Mouse (Mus musculus) forebrain, embryonic 10.5 days (tissue): ENCODE measurements at regions not wholly inside any gene's neighbourhood (a gene's known extent, or its start where the extent isn't known, plus 50 kb on each side); places are given as distances from the start of the nearest gene placed in this dataset.

Source experiments
- DNase-seq: peaks from one replicate; pipeline ENCODE4 v3.0.0-alpha.2; 2017; ENCODE audit warnings: low spot score; ENCODE audit errors: extremely low spot score
- H3K27ac ChIP-seq: fragments of 300-500 bp; sonication (generic); 2 replicates; pipeline ENCODE4 v1.5.1; 2016; ENCODE audit warnings: mild to moderate bottlenecking
- H3K27me3 ChIP-seq: fragments of 300-500 bp; sonication (generic); 2 replicates; pipeline ENCODE4 v1.6.1; 2016; ENCODE audit warnings: mild to moderate bottlenecking; ENCODE audit not compliant: poor library complexity, severe bottlenecking
- H3K36me3 ChIP-seq: fragments of 300-500 bp; sonication (generic); replicated peaks from 2 replicates; pipeline ENCODE4 v1.6.1; 2016; ENCODE audit warnings: mild to moderate bottlenecking, moderate library complexity
- H3K4me1 ChIP-seq: fragments of 300-500 bp; sonication (generic); 2 replicates; pipeline ENCODE4 v1.6.1; 2016
- H3K4me3 ChIP-seq: fragments of 300-500 bp; sonication (generic); 2 replicates; pipeline ENCODE4 v1.5.1; 2016; ENCODE audit warnings: mild to moderate bottlenecking, moderate library complexity
- H3K9me3 ChIP-seq: fragments of 300-500 bp; sonication (generic); 2 replicates; pipeline ENCODE4 v1.6.1; 2016; ENCODE audit warnings: mild to moderate bottlenecking, moderate library complexity
- WGBS: fragments of 180-500 bp; shearing (Covaris S2); methylation state at CpG from one replicate; pipeline ENCODE4 v1.1.7; 2016; 5-methylcytosine and 5-hydroxymethylcytosine counted together

- no peaks in the 10 kb centered on the region for H3K9me3 ChIP-seq
- 32% methylated on average over 5 of the region's 5 CpGs for WGBS
- H3K27me3 ChIP-seq: peaks cover 41% of the 10 kb centered on the region
- H3K4me3 ChIP-seq: no peak overlapping the region
- peaks cover 24% of the 10 kb centered on the region for H3K4me1 ChIP-seq
- no peaks in the 10 kb centered on the region for H3K36me3 ChIP-seq
- H3K27ac ChIP-seq: no peak overlapping the region
- DNase-seq: no peak
Observed at GRCm38 (mm10) chr2:73041475-73041874, 55.0 kb upstream of the Gm11084 start.

- WGBS: 77% methylated on average over 3 of the region's 3 CpGs
- no peak overlapping the region for H3K27ac ChIP-seq
Observed at GRCm38 (mm10) chr2:73040031-73040430, 53.5 kb upstream of the Gm11084 start.

GRCm38 (mm10) chr2:73039300-73039699 is 52.8 kb upstream of the Gm11084 start:
- no peak for DNase-seq
- WGBS: 79% methylated on average over 2 of the region's 2 CpGs
- Histone ChIP-seq H3K36me3 (no peaks in the 10 kb centered on the region), H3K4me3 (no peak overlapping the region), H3K4me1 (peaks cover 19% of the 10 kb centered on the region), H3K27ac (no peak overlapping the region), H3K9me3 (no peaks in the 10 kb centered on the region), H3K27me3 (peaks cover 24% of the 10 kb centered on the region)

More at GRCm38 (mm10) chr2:73040031-73040430, 53.5 kb upstream of the Gm11084 start:
- Histone ChIP-seq H3K36me3 (no peaks in the 10 kb centered on the region), H3K4me1 (peaks cover 19% of the 10 kb centered on the region), H3K4me3 (no peak overlapping the region), H3K9me3 (no peaks in the 10 kb centered on the region), H3K27me3 (peaks cover 28% of the 10 kb centered on the region)
- DNase-seq: no peak

GRCm38 (mm10) chr2:73038290-73038732 is 51.8 kb upstream of the Gm11084 start:
- Histone ChIP-seq H3K9me3 (no peaks in the 10 kb centered on the region), H3K36me3 (no peaks in the 10 kb centered on the region), H3K27me3 (peaks cover 18% of the 10 kb centered on the region), H3K27ac (peak overlapping the region; percentile 80), H3K4me3 (peak overlapping the region; percentile 36), H3K4me1 (peaks cover 29% of the 10 kb centered on the region)
- DNase-seq: peak; percentile 36
- WGBS: 8% methylated on average over 16 of the region's 16 CpGs

- DNase-seq: no peak
- Histone ChIP-seq H3K36me3 (no peaks in the 10 kb centered on the region), H3K9me3 (no peaks in the 10 kb centered on the region), H3K27ac (no peak overlapping the region), H3K4me1 (peaks cover 29% of the 10 kb centered on the region), H3K4me3 (no peak overlapping the region), H3K27me3 (peaks cover 18% of the 10 kb centered on the region)
- 64% methylated on average over 13 of the region's 13 CpGs for WGBS
Observed at GRCm38 (mm10) chr2:73037266-73038046, 50.9 kb upstream of the Gm11084 start.
